Mouse (Mus musculus) stomach, embryonic 15.5 days (tissue): Measurements from ENCODE around the gene Olfr1339. TPM values are rescaled to one million over a fixed set of nuclear protein-coding genes. Genes with fewer than 3 reads are reported as not detected.

Source experiments
- ATAC-seq: fragments of 200-750 bp; cut with Nextera tagmentation; 2 replicates; pipeline ENCODE4 v1.8.0; 2017; ENCODE audit warnings: low read depth, moderate number of reproducible peaks, moderate TSS enrichment; ENCODE audit not compliant: insufficient read depth, low FRiP score
- H3K27ac ChIP-seq: fragments of 300-500 bp; sonication (generic); 2 replicates; pipeline ENCODE4 v1.5.1; 2015; ENCODE audit warnings: mild to moderate bottlenecking, inconsistent platforms
- H3K27me3 ChIP-seq: fragments of 300-500 bp; sonication (generic); replicated peaks from 2 replicates; pipeline ENCODE4 v1.6.1; 2015; ENCODE audit warnings: inconsistent platforms
- H3K36me3 ChIP-seq: fragments of 300-500 bp; sonication (generic); 2 replicates; pipeline ENCODE4 v1.6.1; 2015; ENCODE audit warnings: inconsistent platforms
- H3K4me1 ChIP-seq: fragments of 300-500 bp; sonication (generic); 2 replicates; pipeline ENCODE4 v1.6.1; 2015; ENCODE audit warnings: inconsistent platforms
- H3K4me2 ChIP-seq: fragments of 300-500 bp; sonication (generic); 2 replicates; pipeline ENCODE4 v1.6.1; 2015; ENCODE audit warnings: mild to moderate bottlenecking, inconsistent platforms
- H3K4me3 ChIP-seq: fragments of 300-500 bp; sonication (generic); replicated peaks from 2 replicates; pipeline ENCODE4 v1.5.1; 2015; ENCODE audit warnings: inconsistent platforms
- H3K9ac ChIP-seq: fragments of 300-500 bp; sonication (generic); 2 replicates; pipeline ENCODE4 v1.6.1; 2015; ENCODE audit warnings: inconsistent platforms
- H3K9me3 ChIP-seq: fragments of 300-500 bp; sonication (generic); 2 replicates; pipeline ENCODE4 v1.6.1; 2016; ENCODE audit warnings: inconsistent platforms
- WGBS: fragments of 180-500 bp; shearing (Covaris S2); methylation state at CpG from one replicate; pipeline ENCODE4 v1.1.7; 2015; 5-methylcytosine and 5-hydroxymethylcytosine counted together
- polyA plus RNA-seq: library from polyadenylated mRNA; unstranded; fragments of >200 nt; fragmentation: Nextera tagmentation; extraction: Ambion mirVana; gene quantifications from 2 replicates; pipeline ENCODE4 v1.2.1, GENCODE M21; 2015

The Olfr1339 gene
- polyA plus RNA-seq = not detected in 2 replicates

GRCm38 (mm10) chr4:118731875-118732274 is at the start of gene Olfr1339:
Gene Olfr1339 (plus strand): TSS chr4:118732175.
- ATAC-seq = no peak
- Histone ChIP-seq H3K4me3 (no peak within 1 kb of the TSS), H3K9ac (no peak within 1 kb of the TSS), H3K27ac (no peak within 1 kb of the TSS), H3K27me3 (no peaks in the 10 kb centered on the region), H3K36me3 (no peaks in the 10 kb centered on the region), H3K4me2 (no peak within 1 kb of the TSS), H3K4me1 (no peaks in the 10 kb centered on the region), H3K9me3 (no peaks in the 10 kb centered on the region)
- WGBS = 100% methylated on average over 1 of the region's 1 CpGs

GRCm38 (mm10) chr4:118687086-118687485 is 44.9 kb upstream of the Olfr1339 start:
- no peak; the same call in 1 of the 2 replicates for ATAC-seq
- H3K4me1 ChIP-seq = no peaks in the 10 kb centered on the region
- 33% methylated on average over 2 of the region's 2 CpGs for WGBS
- no peak overlapping the region for H3K9ac ChIP-seq
- no peak overlapping the region for H3K4me3 ChIP-seq
- H3K4me2 ChIP-seq = no peak overlapping the region
- no peaks in the 10 kb centered on the region for H3K27me3 ChIP-seq
- no peak overlapping the region for H3K27ac ChIP-seq
- H3K9me3 ChIP-seq = no peaks in the 10 kb centered on the region
- no peaks in the 10 kb centered on the region for H3K36me3 ChIP-seq

GRCm38 (mm10) chr4:118692412-118692973 is 39.5 kb upstream of the Olfr1339 start, which contains the start of gene Olfr1342:
Gene Olfr1342 (minus strand): TSS chr4:118692756.
- H3K9me3 ChIP-seq = no peaks in the 10 kb centered on the region
- ATAC-seq = no peak
- H3K9ac ChIP-seq = no peak within 1 kb of the TSS
- H3K27ac ChIP-seq = no peak within 1 kb of the TSS
- H3K4me2 ChIP-seq = no peak within 1 kb of the TSS
- WGBS = 48% methylated on average over 12 of the region's 12 CpGs
- H3K36me3 ChIP-seq = no peaks in the 10 kb centered on the region
- no peaks in the 10 kb centered on the region for H3K27me3 ChIP-seq
- no peak within 1 kb of the TSS for H3K4me3 ChIP-seq
- no peaks in the 10 kb centered on the region for H3K4me1 ChIP-seq

- Histone ChIP-seq H3K9me3 (no peaks in the 10 kb centered on the region), H3K4me1 (no peaks in the 10 kb centered on the region), H3K27ac (no peak overlapping the region), H3K4me2 (no peak overlapping the region), H3K4me3 (no peak overlapping the region), H3K27me3 (no peaks in the 10 kb centered on the region), H3K36me3 (no peaks in the 10 kb centered on the region), H3K9ac (no peak overlapping the region)
- 36% methylated on average over 2 of the region's 2 CpGs for WGBS
- no peak for ATAC-seq
Measured at GRCm38 (mm10) chr4:118693812-118694211, 38.2 kb upstream of the Olfr1339 start.

GRCm38 (mm10) chr4:118703223-118703622 is 28.8 kb upstream of the Olfr1339 start, which contains the start of gene Olfr1341:
Gene Olfr1341 (plus strand): TSS chr4:118703523.
- H3K4me1 ChIP-seq = no peaks in the 10 kb centered on the region
- no peaks in the 10 kb centered on the region for H3K36me3 ChIP-seq
- no peaks in the 10 kb centered on the region for H3K9me3 ChIP-seq
- no peaks in the 10 kb centered on the region for H3K27me3 ChIP-seq
- H3K4me3 ChIP-seq = no peak within 1 kb of the TSS
- H3K4me2 ChIP-seq = no peak within 1 kb of the TSS
- no peak within 1 kb of the TSS for H3K9ac ChIP-seq
- no peak for ATAC-seq
- WGBS = 78% methylated on average over 3 of the region's 3 CpGs
- no peak within 1 kb of the TSS for H3K27ac ChIP-seq

DNA sequence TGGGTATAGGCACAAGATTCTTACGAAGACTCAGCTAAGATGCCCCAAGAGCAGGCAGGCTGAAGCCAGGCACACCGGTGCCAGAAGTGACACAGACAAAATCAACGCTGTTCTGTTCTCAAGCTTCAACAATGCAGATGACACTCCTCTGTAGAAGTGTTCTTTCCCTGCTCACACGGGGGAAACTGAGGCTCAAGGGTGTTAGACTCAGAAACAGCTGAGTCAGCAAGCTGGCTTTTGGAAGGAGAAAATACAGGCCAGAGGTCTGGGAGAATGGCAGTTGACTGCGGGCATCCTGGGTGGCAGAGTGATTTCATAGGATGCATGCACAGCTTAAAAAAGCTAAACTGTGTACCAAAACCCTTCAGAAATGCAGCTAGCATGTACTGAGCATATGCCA is 23.9 kb upstream of the Olfr1339 start:
- no peaks in the 10 kb centered on the region for H3K27me3 ChIP-seq
- ATAC-seq = no peak
- H3K4me1 ChIP-seq = no peaks in the 10 kb centered on the region
- no peak overlapping the region for H3K27ac ChIP-seq
- H3K9me3 ChIP-seq = no peaks in the 10 kb centered on the region
- WGBS = 83% methylated on average over 5 of the region's 5 CpGs
- H3K4me3 ChIP-seq = no peak overlapping the region
- H3K9ac ChIP-seq = no peak overlapping the region
- H3K36me3 ChIP-seq = no peaks in the 10 kb centered on the region
- H3K4me2 ChIP-seq = no peak overlapping the region

- Histone ChIP-seq H3K9ac (no peak overlapping the region), H3K4me3 (no peak overlapping the region), H3K4me2 (no peak overlapping the region), H3K4me1 (no peaks in the 10 kb centered on the region), H3K9me3 (no peaks in the 10 kb centered on the region), H3K27me3 (no peaks in the 10 kb centered on the region), H3K36me3 (no peaks in the 10 kb centered on the region), H3K27ac (no peak overlapping the region)
- ATAC-seq = no peak
- WGBS = 52% methylated on average over 1 of the region's 1 CpGs
Measured at GRCm38 (mm10) chr4:118711656-118712055, 20.3 kb upstream of the Olfr1339 start.

- H3K4me3 ChIP-seq = no peak within 1 kb of the TSS
- no peak within 1 kb of the TSS for H3K9ac ChIP-seq
- H3K36me3 ChIP-seq = no peaks in the 10 kb centered on the region
- H3K4me1 ChIP-seq = no peaks in the 10 kb centered on the region
- no peak within 1 kb of the TSS for H3K4me2 ChIP-seq
- H3K27ac ChIP-seq = no peak within 1 kb of the TSS
- ATAC-seq = no peak
- no peaks in the 10 kb centered on the region for H3K9me3 ChIP-seq
- H3K27me3 ChIP-seq = no peaks in the 10 kb centered on the region
Measured at GRCm38 (mm10) chr4:118719838-118720237, 12.1 kb upstream of the Olfr1339 start, which contains the start of gene Olfr1340. Gene Olfr1340 (plus strand): TSS chr4:118720138.

- Histone ChIP-seq H3K9ac (no peak overlapping the region), H3K36me3 (no peaks in the 10 kb centered on the region), H3K27me3 (no peaks in the 10 kb centered on the region), H3K4me1 (no peaks in the 10 kb centered on the region), H3K4me3 (no peak overlapping the region), H3K9me3 (no peaks in the 10 kb centered on the region), H3K4me2 (no peak overlapping the region), H3K27ac (no peak overlapping the region)
- WGBS = 49% methylated on average over 10 of the region's 10 CpGs
- ATAC-seq = no peak
Measured at GRCm38 (mm10) chr4:118721742-118722483, 10.1 kb upstream of the Olfr1339 start.

DNA sequence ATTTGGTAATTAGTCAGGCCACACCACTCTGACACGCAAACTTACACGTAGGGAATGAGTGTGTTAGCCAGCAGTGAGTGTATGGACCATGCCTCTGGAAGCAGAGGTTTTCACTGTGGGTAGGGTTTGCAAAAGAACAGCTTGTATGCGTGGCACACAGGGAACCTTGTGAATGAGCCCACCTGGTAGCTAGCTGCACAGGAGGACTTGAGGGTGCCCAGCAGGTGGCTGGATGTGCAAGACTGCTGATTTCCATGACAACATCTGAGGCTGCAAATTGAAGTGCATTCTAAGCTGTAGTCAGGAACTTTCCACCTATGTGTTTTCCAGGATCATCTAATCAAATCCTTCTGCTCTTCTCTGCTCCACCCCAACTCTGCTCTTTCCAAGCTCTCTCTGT is 7.6 kb downstream of the Olfr1339 start:
- H3K36me3 ChIP-seq = no peaks in the 10 kb centered on the region
- no peak overlapping the region for H3K9ac ChIP-seq
- H3K27ac ChIP-seq = no peak overlapping the region
- no peak overlapping the region for H3K4me2 ChIP-seq
- no peak for ATAC-seq
- peaks cover 8% of the 10 kb centered on the region for H3K27me3 ChIP-seq
- no peak overlapping the region for H3K4me3 ChIP-seq
- WGBS = 59% methylated on average over 3 of the region's 3 CpGs
- no peaks in the 10 kb centered on the region for H3K9me3 ChIP-seq
- H3K4me1 ChIP-seq = no peaks in the 10 kb centered on the region

DNA sequence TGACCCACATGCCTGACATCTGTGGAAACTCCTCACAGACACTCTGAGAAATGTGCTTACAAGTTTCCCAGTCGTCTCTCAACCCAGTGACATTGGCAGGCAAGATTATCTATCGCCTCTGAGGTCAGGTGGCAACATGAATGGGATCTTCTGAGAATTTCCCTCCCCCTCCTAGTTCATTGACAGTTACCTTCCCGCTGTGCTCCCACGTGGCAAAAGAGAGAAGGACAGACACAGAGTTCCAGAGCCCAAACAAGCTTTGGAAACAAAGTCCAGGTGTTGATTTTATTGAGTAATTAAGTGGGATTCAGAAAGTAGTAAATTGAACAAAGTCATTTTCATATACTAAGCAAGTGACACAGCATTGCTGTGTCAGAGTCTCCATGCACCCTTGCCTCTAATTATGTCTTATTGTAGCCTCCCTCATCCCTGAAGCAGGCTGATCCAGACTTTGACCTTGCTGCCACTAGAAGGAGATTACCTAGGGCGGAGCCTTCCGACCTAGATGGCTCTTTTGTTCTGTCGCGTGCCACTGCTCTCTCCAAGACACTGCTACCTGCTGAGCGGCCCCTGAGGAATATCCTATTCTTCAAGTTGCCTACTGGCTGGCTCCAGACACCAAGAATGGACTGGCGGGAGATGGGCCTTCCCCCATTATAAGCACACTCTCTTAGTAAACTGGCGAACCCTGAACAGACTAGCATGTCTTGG is 9.2 kb downstream of the Olfr1339 start:
- Histone ChIP-seq H3K4me3 (no peak overlapping the region), H3K27ac (no peak overlapping the region), H3K4me1 (no peaks in the 10 kb centered on the region), H3K4me2 (no peak overlapping the region), H3K9me3 (no peaks in the 10 kb centered on the region), H3K9ac (no peak overlapping the region), H3K36me3 (no peaks in the 10 kb centered on the region), H3K27me3 (peaks cover 8% of the 10 kb centered on the region)
- ATAC-seq = no peak
- 7% methylated on average over 11 of the region's 11 CpGs for WGBS

DNA sequence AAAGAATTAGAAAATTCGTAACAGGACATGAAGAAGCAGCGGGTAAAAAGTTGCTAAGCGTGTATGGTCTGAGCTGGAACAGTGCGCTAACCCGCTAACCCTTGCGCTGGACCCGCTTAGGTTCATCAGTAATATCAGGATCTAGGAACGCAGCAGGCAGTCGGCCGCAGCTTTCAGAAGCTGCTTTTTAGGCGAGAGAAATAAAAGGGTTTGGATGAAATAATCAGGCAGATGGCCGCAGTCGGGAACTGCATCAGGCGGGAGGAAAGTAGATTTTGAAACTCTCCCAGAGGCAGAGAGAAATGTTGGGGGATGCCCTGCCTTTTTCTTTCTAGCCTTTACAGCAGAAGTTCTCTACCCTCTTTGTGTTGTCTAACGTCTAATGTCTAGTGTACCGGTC is 9.9 kb downstream of the Olfr1339 start:
- H3K27me3 ChIP-seq = peaks cover 8% of the 10 kb centered on the region
- no peak overlapping the region for H3K4me3 ChIP-seq
- no peak overlapping the region for H3K4me2 ChIP-seq
- no peak overlapping the region for H3K27ac ChIP-seq
- H3K36me3 ChIP-seq = no peaks in the 10 kb centered on the region
- H3K9me3 ChIP-seq = no peaks in the 10 kb centered on the region
- no peak for ATAC-seq
- no peaks in the 10 kb centered on the region for H3K4me1 ChIP-seq
- WGBS = 12% methylated on average over 16 of the region's 16 CpGs
- no peak overlapping the region for H3K9ac ChIP-seq
